Mouse (Mus musculus): ENCODE data around the gene Lrrc23. TPM values are rescaled to one million over a fixed set of nuclear protein-coding genes. Genes with fewer than 3 reads are reported as not detected.

Lrrc23 gene
- polyA plus RNA-seq, 1 experiment from 2014 or later, result 3.2 TPM

DNA sequence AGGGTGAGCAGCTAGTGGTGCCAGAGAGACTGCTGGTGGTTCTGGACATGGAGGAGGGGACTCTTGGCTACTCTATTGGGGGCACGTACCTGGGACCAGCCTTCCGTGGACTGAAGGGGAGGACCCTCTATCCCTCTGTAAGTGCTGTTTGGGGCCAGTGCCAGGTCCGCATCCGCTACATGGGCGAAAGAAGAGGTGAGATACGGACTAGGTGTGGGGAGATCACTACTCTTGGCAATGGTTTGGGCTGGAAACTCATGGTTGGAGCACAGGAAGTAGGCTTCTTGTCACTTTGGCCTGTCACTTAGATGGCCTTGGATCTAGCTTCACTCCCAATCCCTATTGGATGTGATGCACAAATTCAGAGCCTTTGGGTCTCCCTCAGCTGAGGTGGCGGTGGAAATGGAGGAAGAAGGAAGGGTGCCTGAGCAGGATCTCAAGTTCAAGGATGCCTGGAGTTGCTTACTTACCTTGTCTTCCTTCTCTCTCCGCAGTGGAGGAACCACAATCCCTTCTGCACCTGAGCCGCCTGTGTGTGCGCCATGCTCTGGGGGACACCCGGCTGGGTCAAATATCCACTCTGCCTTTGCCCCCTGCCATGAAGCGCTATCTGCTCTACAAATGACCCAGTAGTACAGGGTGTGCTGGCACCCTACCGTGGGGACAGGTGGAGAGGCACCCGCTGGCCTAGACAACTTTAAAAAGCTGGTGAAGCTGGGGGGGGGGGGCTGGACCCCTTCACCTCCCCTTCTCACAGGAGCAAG, 30.4 kb upstream of the Lrrc23 start:
- Histone ChIP-seq H3K27me3 (ENCODE audit: control insufficient read depth, insufficient read depth, low read length) (no peaks in the 10 kb centered on the region), H3K4me1 (ENCODE audit: control insufficient read depth, insufficient read depth, low read length) (peaks cover 53% of the 10 kb centered on the region), H3K27ac (replicated peaks; ENCODE audit: low read depth, low read length) (peak overlapping the region; percentile 77; the same call in 1 of the 2 replicates), H3K4me2 (ENCODE audit: low read length) (peak overlapping the region; percentile 92), H3K36me3 (ENCODE audit: control insufficient read depth, insufficient read depth, low read length) (peaks cover 15% of the 10 kb centered on the region), H3K9ac (replicated peaks; ENCODE audit: low read length) (peak overlapping the region; percentile 55), H3K9me3 (ENCODE audit: control insufficient read depth, low read length) (no peaks in the 10 kb centered on the region), H3K4me3 (replicated peaks; ENCODE audit: low read depth, low read length) (peak overlapping the region; percentile 44)
- 46% methylated on average over 14 of the region's 14 CpGs for WGBS
- ATAC-seq (ENCODE audit: low FRiP score, low TSS enrichment) (no peak), DNase-seq (no peak)

DNA sequence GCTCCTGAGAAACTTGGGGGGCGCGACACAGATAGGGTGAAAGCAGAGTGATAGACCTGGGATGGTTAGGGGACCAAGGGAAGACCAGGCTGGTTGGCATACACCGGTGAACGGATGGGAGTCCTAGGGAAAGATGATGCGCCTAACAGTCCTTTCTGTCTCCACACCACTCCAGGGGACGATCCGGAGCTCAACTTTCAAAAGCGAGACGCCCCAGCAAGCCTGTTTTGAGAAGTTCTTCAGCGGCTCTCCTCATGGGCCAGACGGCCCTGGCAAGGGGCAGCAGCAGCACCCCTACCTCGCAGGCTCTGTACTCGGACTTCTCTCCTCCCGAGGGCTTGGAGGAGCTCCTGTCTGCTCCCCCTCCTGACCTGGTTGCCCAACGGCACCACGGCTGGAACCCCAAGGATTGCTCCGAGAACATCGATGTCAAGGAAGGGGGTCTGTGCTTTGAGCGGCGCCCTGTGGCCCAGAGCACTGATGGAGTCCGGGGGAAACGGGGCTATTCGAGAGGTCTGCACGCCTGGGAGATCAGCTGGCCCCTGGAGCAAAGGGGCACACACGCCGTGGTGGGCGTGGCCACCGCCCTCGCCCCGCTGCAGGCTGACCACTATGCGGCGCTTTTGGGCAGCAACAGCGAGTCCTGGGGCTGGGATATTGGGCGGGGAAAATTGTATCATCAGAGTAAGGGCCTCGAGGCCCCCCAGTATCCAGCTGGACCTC, 29.7 kb upstream of the Lrrc23 start:
- H3K4me1 ChIP-seq (ENCODE audit: control insufficient read depth, insufficient read depth, low read length), result peaks cover 47% of the 10 kb centered on the region
- peak overlapping the region; percentile 55 for H3K9ac ChIP-seq (replicated peaks; ENCODE audit: low read length)
- H3K27me3 ChIP-seq (ENCODE audit: control insufficient read depth, insufficient read depth, low read length), result no peaks in the 10 kb centered on the region
- WGBS, result under 1% methylated on average over 35 of the region's 35 CpGs
- H3K4me3 ChIP-seq (replicated peaks; ENCODE audit: low read depth, low read length), result peak overlapping the region; percentile 44
- H3K36me3 ChIP-seq (ENCODE audit: control insufficient read depth, insufficient read depth, low read length), result peaks cover 13% of the 10 kb centered on the region
- peak overlapping the region; percentile 92 for H3K4me2 ChIP-seq (ENCODE audit: low read length)
- peak; percentile 14; the same call in 1 of the 2 replicates for ATAC-seq (ENCODE audit: low FRiP score, low TSS enrichment)
- peak; percentile 84 for DNase-seq
- no peaks in the 10 kb centered on the region for H3K9me3 ChIP-seq (ENCODE audit: control insufficient read depth, low read length)
- peak overlapping the region; percentile 77 for H3K27ac ChIP-seq (replicated peaks; ENCODE audit: low read depth, low read length)

DNA sequence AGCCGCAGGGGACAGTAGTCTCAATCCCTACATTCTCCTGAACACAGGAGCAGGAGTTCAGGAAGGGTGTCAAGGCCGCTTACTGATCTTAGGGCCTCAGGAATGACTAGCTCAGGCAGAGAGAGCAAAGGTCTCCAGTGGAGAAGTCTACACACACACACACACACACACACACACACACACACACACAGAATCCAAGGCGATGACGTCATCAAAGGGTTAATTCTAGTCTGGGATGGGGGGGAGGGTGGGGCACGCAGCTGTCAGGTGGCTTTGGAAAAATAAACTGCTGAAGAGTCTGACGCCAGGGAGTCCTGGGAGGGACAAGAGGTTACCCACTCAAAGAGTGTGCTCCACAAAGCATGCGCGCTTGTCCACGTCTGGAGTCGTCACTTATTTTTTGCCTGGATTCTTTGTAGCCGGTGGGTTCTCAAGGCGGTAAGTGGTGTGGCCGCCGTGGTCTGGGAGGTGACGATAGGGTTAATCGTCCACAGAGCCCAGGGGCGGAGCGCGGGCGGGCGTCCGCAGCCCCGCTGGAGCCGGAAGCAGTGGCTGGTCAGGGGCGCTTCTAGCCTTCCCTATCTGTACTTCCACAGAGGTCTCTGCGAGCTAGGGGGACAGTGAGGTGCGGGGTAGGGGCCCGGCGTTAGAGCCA, 29.0 kb upstream of the Lrrc23 start, which contains the start of gene Spsb2:
Spsb2 (plus strand) TSS at position 304 of the 655 bp plus-strand sequence.
- peak; percentile 31; the same call in 1 of the 2 replicates for ATAC-seq (ENCODE audit: low FRiP score, low TSS enrichment)
- WGBS, result 4% methylated on average over 29 of the region's 29 CpGs

DNA sequence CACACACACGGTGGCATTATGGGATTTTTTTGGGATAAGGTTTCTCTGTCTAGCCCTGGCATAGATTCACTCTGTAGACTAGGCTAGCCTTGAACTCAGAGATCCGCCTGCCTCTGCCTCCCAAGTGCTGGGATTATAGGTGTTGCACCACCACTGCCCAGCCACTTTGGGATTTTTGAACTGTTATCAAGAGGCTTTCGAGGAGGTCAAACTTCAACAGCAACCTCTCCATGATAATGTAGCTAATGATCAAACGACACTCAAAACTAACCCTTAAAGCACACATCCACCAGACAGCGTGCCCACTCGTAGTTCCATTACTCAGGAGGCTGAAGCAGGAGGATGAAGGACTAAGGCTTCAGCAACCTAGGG, 28.4 kb upstream of the Lrrc23 start:
- no peak for DNase-seq
- Histone ChIP-seq H3K9me3 (ENCODE audit: control insufficient read depth, low read length) (no peaks in the 10 kb centered on the region), H3K4me3 (replicated peaks; ENCODE audit: low read depth, low read length) (no peak overlapping the region), H3K27ac (replicated peaks; ENCODE audit: low read depth, low read length) (0 out of 2 replicates have a peak overlapping the region, but pooled peaks have one; percentile 32), H3K36me3 (ENCODE audit: control insufficient read depth, insufficient read depth, low read length) (peaks cover 13% of the 10 kb centered on the region), H3K4me2 (ENCODE audit: low read length) (peak overlapping the region; percentile 92), H3K27me3 (ENCODE audit: control insufficient read depth, insufficient read depth, low read length) (no peaks in the 10 kb centered on the region), H3K4me1 (ENCODE audit: control insufficient read depth, insufficient read depth, low read length) (peaks cover 40% of the 10 kb centered on the region), H3K9ac (replicated peaks; ENCODE audit: low read length) (no peak overlapping the region)
- 89% methylated on average over 6 of the region's 6 CpGs for WGBS
- no peak for ATAC-seq (ENCODE audit: low FRiP score, low TSS enrichment)

More for the DNA sequence above, 29.0 kb upstream of the Lrrc23 start, which contains the start of gene Spsb2:
- Histone ChIP-seq H3K9me3 (ENCODE audit: control insufficient read depth, low read length) (no peaks in the 10 kb centered on the region), H3K9ac (replicated peaks; ENCODE audit: low read length) (peak within 1 kb of the TSS; percentile 55), H3K4me2 (ENCODE audit: low read length) (peak within 1 kb of the TSS; percentile 92), H3K4me3 (replicated peaks; ENCODE audit: low read depth, low read length) (peak within 1 kb of the TSS; percentile 44), H3K4me1 (ENCODE audit: control insufficient read depth, insufficient read depth, low read length) (peaks cover 45% of the 10 kb centered on the region), H3K27me3 (ENCODE audit: control insufficient read depth, insufficient read depth, low read length) (no peaks in the 10 kb centered on the region), H3K36me3 (ENCODE audit: control insufficient read depth, insufficient read depth, low read length) (peaks cover 13% of the 10 kb centered on the region), H3K27ac (replicated peaks; ENCODE audit: low read depth, low read length) (peak within 1 kb of the TSS; percentile 77)
- peak; percentile 79 for DNase-seq

DNA sequence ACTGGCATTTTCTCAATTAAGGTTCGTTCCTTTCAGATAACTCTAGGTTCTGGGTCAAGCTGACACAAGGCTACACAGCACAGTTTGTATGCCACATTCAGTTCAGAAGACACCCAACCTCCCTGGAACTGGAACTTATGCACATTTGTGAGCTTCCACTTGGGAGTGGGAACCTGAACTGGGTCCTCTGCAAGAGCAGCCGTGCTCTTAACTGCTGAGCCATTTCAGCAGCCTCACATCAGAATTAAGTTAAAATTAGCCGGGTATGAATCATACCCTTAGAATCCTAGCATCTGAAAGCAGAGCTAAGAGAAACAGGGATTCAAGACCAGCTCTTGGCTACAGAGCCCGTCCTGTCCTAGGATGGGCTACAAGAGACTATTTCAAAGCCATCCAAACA, 27.8 kb upstream of the Lrrc23 start:
- H3K9ac ChIP-seq (replicated peaks; ENCODE audit: low read length), result no peak overlapping the region
- H3K4me3 ChIP-seq (replicated peaks; ENCODE audit: low read depth, low read length), result no peak overlapping the region
- DNase-seq (no peak), ATAC-seq (ENCODE audit: low FRiP score, low TSS enrichment) (no peak)
- H3K27me3 ChIP-seq (ENCODE audit: control insufficient read depth, insufficient read depth, low read length), result no peaks in the 10 kb centered on the region
- H3K4me2 ChIP-seq (ENCODE audit: low read length), result no peak overlapping the region
- H3K36me3 ChIP-seq (ENCODE audit: control insufficient read depth, insufficient read depth, low read length), result peaks cover 13% of the 10 kb centered on the region
- H3K9me3 ChIP-seq (ENCODE audit: control insufficient read depth, low read length), result no peaks in the 10 kb centered on the region
- WGBS, result 90% methylated on average over 4 of the region's 4 CpGs
- peaks cover 34% of the 10 kb centered on the region for H3K4me1 ChIP-seq (ENCODE audit: control insufficient read depth, insufficient read depth, low read length)
- H3K27ac ChIP-seq (replicated peaks; ENCODE audit: low read depth, low read length), result no peak overlapping the region

DNA sequence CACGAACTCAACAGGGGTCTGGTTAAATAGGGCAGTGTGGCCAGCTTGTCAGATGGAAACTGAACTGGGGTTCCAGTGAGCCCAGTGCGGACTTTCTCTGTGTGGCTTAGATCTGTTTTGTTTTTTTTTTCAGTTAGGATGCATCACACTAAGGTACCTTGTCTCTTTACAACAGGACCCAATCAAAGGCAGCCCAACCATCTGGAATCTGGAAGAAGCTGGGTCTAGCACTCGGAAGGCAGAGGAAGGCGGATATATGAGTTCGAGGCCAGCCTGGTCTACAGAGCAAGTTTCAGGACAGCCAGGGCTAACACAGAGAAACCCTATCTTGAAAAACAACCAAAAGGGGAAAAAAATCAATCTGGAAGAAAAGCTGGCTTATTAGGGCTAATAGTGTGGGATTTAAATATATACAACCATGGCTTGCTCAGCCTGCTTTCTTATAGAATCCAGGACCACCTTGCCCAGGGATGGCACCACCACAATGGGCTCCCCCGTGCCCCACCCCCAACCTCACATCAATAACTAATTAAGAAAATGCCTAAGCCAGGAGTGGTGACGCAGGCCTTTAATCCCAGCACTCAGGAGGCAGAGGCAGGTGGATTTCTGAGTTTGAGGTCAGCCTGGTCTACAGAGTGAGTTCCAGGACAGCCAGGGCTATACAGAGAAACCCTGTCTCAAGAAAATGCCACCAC, 27.1 kb upstream of the Lrrc23 start:
- H3K27me3 ChIP-seq (ENCODE audit: control insufficient read depth, insufficient read depth, low read length), result no peaks in the 10 kb centered on the region
- no peak overlapping the region for H3K4me3 ChIP-seq (replicated peaks; ENCODE audit: low read depth, low read length)
- H3K9ac ChIP-seq (replicated peaks; ENCODE audit: low read length), result no peak overlapping the region; the same call in 1 of the 2 replicates
- peak overlapping the region; percentile 73 for H3K4me2 ChIP-seq (ENCODE audit: low read length)
- WGBS, result 76% methylated on average over 7 of the region's 7 CpGs
- ATAC-seq (ENCODE audit: low FRiP score, low TSS enrichment) (no peak), DNase-seq (no peak)
- peak overlapping the region; percentile 77 for H3K27ac ChIP-seq (replicated peaks; ENCODE audit: low read depth, low read length)
- H3K9me3 ChIP-seq (ENCODE audit: control insufficient read depth, low read length), result no peaks in the 10 kb centered on the region
- H3K36me3 ChIP-seq (ENCODE audit: control insufficient read depth, insufficient read depth, low read length), result peaks cover 7% of the 10 kb centered on the region
- peaks cover 30% of the 10 kb centered on the region for H3K4me1 ChIP-seq (ENCODE audit: control insufficient read depth, insufficient read depth, low read length)

DNA sequence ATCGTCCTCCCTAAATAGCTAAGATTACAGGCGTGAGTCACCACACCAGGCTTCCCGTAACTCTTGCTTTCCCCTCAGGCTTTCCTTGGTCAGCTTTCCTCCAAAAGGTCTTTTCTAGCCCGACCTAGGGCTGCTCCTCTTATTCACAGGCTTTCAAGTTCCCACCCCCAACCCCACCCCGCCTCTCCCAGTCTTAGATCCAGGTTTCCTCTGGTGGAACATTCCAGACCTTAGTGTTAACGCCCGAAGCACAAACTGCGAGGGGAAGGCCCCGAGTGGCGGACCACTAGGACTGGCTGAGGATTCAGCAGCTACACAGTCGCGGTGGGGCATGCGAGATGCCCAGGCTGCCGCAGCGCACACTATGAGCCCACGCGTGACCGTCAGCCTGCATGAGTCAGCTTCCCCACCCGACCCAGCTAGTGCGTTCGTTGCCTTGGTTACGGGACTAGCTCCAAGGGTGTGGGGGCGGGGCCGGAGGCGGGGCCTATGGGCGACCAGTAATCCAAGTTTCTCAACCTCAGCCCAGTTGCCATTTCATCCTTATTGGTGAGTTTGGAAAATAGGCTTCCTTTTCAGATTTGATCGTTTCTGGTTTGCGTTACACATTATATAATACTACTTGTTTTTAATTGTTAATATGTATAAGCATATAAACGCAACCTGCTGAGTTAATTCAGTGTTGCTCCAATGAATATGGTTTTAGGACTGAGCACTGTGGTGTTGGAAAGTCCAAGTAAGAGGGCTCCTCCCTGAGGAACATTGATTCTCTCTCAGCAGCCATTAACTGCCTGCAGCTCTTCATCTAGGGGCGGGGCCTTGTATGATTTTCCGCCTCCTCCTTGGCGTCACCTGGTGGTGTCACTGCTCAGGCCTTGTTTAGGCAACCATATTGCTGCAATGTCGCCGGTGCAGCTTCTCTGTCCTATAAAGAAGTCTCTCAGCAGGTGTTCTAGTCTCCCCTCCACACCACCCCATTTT, 26.1 kb upstream of the Lrrc23 start:
- 3% methylated on average over 34 of the region's 34 CpGs for WGBS
- peak overlapping the region; percentile 77 for H3K27ac ChIP-seq (replicated peaks; ENCODE audit: low read depth, low read length)
- peak; percentile 88 for ATAC-seq (ENCODE audit: low FRiP score, low TSS enrichment)

More for the DNA sequence above, 26.1 kb upstream of the Lrrc23 start:
- H3K4me3 ChIP-seq (replicated peaks; ENCODE audit: low read depth, low read length), result peak overlapping the region; percentile 39
- peak; percentile 96 for DNase-seq
- H3K9me3 ChIP-seq (ENCODE audit: control insufficient read depth, low read length), result no peaks in the 10 kb centered on the region
- peaks cover 4% of the 10 kb centered on the region; the same call in 1 of the 2 replicates for H3K36me3 ChIP-seq (ENCODE audit: control insufficient read depth, insufficient read depth, low read length)
- H3K27me3 ChIP-seq (ENCODE audit: control insufficient read depth, insufficient read depth, low read length), result no peaks in the 10 kb centered on the region
- peak overlapping the region; percentile 73 for H3K4me2 ChIP-seq (ENCODE audit: low read length)
- peak overlapping the region; percentile 56 for H3K9ac ChIP-seq (replicated peaks; ENCODE audit: low read length)
- H3K4me1 ChIP-seq (ENCODE audit: control insufficient read depth, insufficient read depth, low read length), result peaks cover 30% of the 10 kb centered on the region

All from midbrain, embryonic 14.5 days (tissue).